Mouse (Mus musculus) retina, embryonic 14.5 days (tissue): ENCODE measurements at regions not wholly inside any gene's neighbourhood (a gene's known extent, or its start where the extent isn't known, plus 50 kb on each side); places are given as distances from the start of the nearest gene placed in this dataset.

Source experiments
- DNase-seq: peaks from one replicate; pipeline ENCODE4 v3.0.0-alpha.2; 2015; ENCODE audit warnings: low spot score

DNA sequence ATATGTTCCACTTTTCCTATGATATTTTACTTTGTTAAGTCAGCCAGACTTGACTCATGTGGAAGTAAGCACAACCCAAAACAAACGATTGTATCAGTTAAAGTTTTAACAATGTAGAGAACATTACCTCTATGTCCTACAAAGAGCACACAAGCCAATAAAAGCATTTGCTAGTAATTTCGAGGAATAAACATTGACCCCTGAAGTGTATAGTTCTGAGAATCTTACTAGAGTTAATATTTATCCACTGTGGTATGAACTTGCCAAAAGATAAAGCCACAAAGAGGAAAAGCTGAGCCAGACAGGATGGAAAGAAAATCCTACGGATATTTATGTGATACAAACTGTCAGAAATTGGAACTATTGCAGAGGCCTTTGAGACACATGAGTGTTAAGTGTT is 161.5 kb upstream of the Mbnl1 start:
- no peak for DNase-seq

DNA sequence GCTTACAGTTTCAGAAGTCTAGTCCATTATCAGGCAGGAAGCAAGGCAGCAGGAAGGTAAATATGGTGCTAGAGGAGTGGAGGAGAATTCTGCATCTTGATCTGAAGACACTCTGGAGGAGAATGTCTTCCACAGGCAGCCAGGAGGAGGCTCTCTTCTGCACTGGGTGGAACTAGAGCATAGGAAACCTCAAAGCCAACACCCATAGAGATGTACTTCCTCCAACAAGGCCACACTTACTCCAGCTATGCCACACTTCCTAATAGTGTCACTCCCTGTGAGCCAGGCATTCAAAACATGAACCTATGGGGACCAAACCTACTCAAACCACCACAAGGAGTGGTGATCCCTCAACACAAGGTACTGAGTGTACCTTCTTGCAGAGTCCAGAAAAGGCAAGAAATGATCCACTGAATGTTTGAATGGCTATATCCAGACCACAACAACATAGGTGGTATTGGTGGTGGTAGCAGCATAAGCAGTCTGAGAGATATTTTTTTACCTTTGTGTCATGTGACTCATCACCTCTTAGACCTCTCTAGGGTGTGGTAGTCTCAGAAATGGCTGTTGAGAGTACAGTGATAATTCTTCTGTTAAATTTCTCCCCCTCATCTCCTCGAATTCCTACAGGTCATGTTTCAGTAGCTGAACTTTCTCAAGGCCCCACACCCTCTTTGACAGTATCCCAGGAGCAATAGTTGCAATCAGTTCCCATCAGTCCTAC is 152.3 kb upstream of the Mbnl1 start:
- no peak for DNase-seq

DNA sequence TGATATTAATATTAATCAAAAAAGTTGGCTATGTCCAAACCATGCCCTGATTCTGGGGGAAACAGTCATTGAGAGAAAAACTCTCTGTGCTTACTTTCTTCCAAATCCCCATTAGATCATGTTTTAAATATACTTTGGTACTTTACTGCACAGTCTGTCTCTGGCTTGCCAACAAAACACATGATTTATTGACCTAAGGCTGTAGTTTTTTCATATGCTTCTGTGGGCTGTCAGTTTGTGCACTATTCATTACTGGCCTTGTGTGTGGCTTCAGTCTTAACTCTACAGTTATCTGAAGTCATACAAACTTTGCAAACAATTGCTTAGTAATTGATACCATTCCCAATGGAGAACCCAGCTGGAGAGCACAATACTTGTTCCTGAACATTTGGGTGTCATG is 149.1 kb upstream of the Mbnl1 start:
- DNase-seq, result no peak

DNA sequence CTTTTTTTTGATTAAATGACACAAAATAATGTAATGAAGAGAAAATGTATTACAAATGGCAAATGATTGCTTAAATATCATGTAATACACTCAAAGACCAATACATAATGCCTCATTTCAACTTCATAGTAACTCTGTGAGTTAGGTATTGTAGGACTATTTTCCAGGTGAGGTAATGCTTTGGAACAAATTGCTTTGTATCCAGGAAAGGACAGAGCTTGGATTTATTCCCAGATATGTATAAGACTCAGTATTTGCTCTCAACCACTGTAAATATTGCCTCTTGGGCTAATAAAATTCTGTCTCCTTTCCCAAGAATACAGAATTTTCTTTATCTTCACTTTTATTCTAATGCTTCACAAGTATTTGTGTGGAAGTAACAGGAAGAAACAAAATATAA is 148.2 kb upstream of the Mbnl1 start:
- DNase-seq, result no peak

DNA sequence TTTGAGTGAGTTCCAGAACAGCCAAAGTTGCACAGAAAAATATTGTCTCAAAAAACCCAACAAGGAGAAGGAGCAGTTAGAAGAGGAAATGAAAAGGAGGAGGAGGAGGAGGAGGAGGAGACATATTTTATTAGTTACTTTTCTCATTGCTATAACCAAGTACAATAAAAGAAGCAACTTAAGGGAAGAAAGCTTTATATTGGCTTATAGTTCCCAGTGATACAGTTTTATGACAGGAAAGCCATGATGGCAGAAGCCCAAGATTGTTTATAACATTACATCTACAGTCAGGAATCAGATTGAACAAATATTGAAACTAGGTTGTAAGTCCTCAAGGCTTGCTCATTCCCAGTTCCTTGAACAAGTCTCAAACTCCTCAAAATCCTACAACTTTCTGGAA is 147.7 kb upstream of the Mbnl1 start:
- no peak for DNase-seq

DNA sequence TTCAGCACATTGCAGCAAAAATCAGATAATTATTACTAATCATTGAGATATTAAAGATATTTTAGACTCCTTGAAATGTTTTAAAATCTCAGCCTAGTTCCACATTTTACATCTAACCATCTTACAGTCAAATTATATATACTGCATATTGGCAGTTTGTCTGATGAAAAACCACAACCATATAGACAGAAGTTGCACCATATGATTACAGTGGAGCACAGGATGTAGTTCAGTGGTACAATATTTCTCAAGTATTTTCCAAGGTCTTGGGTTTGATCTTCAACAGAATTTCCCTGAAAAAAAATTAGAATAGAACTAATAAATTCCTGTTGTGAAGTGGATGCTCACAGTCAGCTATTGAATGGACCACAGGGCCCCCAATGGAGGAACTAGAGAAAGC is 140.2 kb upstream of the Mbnl1 start:
- DNase-seq, result no peak

DNA sequence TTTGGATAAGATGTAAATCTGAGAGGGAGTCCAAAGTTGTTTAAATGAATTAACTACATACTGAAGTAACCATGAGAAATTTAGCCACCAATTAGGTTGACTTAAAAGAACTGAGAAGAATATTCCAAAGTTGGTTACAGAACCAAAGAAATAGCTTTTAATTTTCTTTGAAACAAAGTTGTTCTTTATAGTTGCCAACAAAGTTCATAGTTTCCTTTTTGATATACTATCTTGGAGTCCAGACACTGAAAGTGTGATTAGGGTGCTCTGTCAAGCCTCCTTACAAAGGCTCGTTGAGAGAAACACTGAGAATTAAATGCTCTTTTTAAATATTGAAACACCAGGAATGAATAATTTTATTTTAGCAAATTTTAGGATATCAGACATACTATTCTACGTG is 139.0 kb upstream of the Mbnl1 start:
- no peak for DNase-seq

DNA sequence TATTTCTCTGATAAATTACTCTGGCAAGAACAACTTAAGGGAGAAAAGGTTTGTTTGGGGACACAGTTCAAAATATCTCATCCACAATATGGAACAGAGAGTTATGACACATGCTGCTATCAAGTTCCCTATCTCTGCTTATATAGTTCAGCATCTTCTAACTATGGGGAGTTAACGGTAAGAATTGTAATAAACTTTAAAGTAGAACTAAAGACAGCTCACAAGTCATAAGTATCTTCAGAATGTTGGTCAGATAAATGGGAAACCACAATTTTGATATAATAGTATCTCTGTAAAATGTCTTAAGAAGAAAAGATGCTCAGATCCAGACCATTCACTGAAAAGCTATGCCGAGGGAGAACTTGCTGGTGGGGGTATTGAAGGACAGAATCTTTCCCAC is 138.5 kb upstream of the Mbnl1 start:
- DNase-seq, result no peak

DNA sequence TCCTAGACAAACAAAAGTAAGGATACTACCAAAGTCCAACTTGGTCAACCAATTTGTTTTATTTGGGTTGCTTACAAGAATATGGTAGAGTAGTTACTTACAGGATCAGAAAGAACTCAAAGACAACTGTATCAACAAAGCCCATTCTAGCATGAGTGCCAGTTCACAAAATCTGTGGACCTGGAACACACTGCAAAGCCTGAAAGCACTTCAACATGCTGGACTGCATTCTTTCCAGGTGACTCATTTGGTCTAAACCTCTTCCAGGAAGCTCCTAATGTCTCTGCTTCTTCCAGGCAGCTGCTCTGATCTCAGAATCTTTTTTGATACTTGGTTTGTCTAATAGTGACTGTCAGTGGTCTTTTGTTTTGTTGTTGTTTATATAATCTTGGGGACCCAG is 126.2 kb upstream of the Mbnl1 start:
- DNase-seq, result no peak

DNA sequence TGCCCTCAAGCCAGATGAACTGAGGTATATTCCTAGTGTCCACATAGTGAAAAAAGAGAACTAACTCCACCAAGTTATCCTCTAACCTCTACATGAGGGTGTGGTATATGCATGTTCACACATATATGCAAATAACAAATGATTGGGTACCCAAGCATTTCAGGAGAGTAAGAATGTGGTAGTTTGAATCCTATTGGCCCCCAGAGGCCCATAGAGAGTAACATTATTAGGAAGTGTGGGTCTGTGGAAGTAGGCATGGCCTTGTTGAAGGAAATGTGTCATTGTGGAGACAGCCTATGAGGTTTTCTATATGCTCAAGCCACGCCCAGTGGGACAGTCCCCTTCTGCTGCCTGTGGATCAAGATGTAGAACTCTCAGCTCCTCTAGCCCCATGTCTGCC is 125.6 kb upstream of the Mbnl1 start:
- DNase-seq, result no peak

DNA sequence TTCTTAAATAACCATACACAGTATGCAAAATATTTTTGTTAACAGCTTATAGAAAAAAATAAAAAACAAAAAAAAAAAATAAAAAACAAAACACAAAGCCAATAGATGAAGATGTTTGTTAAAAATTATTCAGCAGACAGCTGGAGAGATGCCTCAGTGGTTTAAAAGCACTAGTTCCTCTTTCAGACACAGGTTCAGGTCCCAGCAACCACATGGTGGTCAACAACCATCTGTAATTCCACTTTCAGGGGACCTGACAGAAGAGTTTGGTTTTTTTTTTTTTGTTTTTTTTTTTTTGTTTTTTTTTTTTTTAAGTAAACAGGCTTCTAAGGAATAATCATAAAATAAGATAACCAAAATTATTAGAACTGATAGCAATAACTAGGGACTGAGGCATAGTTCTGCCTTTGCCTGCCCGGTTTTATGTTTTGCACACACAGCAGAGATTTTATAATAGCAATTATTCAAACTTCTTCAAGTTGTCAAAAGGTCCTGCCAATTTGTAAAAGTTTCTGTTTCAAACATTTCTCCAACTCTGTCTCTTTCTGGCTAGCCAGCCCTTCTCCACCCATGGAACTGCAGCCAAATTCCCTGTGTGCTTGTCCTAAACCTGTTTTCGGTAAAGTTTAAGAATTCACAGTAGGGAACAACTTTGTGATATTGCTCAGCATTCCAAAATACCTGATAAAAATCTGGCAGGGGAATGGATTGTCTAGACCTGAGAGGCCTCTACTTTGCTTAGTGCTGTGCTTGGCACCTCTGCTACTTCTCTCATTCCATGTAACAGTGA is 101.3 kb upstream of the Mbnl1 start:
- no peak for DNase-seq

DNA sequence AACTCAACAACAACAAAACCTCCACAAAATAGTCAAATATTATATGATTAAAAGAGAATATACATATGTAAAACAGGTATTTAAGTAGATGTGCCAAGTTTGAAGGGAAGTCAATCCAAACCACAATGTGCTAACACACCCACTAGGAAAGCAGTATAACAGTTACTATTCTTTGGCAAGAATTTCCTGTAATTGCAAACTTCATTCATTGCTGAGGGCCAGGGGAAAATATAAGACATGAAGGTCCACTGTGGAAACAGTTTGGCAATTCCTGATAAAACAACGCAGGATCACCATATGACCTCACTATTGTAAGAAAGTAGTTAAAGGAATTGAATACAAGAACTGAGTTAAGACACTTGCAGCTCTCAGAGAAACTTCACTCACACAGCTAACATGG is 99.0 kb upstream of the Mbnl1 start:
- no peak for DNase-seq

DNA sequence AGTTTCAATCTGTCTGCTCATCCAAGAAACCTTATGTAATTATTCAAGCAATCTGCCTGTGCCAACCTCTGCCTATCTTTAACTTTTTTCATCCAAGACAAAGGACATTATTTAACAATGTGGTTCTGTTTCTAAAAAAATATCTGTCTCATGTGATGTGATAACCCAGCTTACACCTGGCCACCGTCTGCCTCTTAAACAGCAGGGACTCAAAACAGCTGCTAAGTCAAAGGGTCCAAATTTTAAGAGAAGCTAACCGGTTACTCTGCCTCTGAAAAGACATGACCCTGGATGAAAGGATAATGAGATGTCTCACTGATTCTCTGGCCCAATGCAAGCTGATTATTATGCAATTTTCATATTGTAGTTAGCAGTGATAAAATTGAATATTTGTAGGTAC is 84.0 kb upstream of the Mbnl1 start:
- no peak for DNase-seq

DNA sequence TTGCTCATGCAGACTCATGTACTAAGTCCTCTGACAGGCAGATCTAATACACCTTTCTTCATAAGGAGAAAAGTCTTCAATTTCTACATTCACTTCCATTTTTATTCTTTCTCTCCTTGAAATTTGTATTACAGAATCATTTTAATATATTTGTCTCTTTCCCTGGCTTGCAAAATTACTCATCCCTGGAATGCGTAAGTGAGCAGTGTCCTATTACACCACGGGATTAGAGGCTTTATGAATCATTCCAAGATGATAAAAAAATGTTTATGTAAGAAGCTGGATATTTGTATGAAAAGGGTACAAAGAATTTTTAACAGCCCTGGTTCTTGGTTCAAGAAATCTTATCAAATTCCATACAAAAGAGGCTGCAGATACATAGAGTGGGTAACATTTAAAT is 83.6 kb upstream of the Mbnl1 start:
- DNase-seq, result no peak

DNA sequence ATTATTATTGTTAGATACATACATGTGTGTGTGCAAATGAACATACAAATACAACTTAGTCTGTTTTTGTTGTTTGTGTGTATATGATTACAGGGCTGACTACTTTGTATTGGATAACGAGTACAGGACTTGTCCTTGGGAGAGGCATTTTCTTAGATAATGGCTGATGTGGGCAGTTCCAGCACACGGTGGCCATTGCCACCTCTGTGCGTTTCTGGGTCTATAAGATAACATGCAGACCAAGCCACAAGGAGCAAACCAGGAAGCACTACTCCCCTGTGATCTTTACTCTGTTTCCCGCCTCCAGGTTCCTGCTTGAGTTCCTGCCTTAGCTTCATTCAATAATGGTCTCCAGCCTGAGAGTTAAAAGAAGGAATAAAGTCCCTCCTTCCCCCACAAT is 77.3 kb upstream of the Mbnl1 start:
- DNase-seq, result no peak

DNA sequence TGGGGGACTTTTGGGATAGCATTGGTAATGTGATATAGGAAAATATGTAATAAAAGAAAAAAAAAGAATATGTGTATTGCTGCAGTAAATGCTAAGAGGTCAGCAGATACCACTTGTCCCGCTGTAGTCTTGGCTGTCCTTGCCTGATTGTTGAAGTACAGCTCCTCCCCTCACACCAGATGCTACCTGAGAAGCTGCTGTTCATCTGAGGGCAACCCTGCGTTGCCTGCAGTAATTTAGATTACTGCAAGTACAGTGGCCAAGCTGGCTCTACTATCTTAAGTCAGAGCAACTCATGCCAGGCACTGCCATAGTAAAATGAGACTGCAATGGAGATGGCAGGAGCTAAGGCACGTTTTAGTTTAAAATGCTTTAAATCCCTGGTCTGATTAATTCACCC is 75.7 kb upstream of the Mbnl1 start:
- no peak for DNase-seq

DNA sequence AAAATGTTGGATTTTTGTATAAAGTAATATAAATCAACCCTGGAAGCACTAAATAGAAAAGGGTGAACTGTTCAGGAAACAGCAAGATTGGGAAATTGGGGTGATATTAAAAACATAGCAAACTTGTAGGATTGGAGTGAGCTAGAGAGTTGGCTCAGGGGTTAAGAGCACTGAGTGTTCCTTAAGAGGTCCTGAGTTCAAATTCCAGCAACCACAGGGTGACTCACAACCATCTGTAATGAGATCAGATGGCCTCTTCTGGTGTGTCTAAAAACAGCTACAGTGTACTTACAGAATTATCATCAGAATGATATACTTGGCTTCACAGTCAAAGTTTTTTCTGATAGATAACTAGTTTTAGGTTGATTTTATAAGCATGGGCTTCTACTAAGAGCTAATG is 73.8 kb upstream of the Mbnl1 start:
- no peak for DNase-seq

DNA sequence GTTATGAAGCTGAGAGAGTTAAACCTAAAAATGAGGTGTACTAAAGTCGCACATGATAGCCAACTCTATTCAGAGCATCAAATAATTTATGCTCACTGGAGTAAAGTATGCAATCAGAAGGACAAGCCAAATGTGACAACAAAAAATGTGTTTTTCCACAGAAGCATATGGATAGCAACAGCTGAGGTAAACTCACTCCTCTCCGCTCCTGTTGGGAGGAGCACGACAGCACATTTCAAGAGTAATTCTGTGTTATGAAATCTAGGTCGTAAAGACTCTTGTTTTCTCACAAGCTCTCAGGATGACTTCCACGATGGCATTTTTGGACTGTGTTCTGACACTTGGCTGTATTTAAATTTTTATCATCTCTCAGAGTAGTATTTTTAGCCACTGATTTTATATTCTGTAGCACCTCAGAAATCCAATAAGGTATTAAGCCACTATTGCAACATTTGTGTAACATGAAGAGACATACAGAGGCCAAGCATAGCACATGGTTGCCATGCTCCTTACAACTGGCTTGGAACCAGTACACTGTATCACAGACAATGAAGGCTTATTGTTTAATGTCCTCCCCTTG is 70.3 kb upstream of the Mbnl1 start:
- DNase-seq, result no peak

DNA sequence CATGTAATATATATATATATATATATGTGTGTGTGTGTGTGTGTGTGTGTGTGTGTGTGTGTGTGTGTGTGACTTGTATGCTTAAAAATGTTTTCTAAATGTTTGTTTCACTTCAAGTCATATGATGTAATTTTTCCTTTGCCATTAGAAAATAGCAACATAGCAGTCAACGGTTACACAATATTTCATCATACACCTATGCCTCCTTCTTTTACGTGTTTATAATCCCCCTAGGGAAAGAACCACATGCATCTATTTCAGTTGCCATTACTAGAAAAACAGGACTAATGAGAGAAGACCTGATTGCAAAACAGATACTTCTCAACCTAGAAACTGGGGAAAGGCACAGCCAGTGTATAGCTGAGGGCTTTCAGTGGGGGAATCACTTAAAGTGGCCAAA is 65.2 kb upstream of the Mbnl1 start:
- no peak for DNase-seq

DNA sequence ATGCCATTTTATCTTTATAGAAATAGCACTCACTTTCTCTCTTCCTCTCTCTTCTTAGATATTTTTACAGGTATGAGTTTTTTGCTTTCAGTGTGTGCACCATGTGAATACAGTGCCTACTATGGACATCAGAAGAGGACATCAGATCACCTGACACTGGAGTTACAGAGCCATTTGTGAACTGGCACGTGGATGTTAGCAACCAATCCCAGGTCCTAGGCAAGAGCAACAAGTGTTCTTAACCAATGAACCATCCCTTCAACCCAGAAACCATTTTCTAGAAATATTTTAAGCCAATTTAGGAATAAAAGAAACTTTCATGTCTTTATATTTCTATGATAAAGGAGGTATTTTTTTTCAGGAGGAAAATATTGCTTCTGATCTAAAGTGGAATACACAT is 64.7 kb upstream of the Mbnl1 start:
- DNase-seq, result no peak

DNA sequence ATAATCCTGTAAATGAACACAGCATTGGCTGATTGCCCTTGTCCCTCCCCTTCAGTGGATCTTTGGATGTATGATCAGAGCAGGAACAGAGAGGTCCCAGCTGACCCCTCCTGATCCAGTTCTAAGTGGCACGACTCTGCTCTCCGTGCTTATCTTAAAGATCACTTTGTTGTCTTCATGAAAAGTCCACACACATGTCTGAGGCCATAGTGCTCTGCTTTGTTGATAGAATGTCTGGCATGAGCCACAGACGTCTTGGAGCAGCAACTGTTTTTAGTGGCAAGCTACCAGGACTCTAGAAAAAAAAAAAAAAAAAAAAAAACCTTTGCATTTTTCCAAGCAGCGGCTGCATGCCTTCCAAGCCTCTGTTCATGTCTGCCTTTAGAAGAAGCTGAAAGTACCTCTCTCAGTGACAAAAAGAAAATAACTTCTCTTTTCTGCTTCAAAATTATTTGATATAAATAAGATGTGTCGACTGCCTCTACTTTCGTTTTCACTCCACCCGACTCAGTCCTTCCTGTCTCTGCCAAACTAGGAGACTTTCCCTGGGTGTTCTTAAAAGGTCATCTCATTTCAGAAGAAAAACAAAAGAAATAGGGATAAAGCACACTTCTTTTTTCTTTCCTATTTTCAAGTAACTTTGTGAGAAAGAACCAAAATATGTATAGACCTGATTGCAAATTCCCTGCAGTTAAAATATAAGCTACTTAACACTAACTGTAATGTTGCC is 63.9 kb upstream of the Mbnl1 start:
- no peak for DNase-seq

DNA sequence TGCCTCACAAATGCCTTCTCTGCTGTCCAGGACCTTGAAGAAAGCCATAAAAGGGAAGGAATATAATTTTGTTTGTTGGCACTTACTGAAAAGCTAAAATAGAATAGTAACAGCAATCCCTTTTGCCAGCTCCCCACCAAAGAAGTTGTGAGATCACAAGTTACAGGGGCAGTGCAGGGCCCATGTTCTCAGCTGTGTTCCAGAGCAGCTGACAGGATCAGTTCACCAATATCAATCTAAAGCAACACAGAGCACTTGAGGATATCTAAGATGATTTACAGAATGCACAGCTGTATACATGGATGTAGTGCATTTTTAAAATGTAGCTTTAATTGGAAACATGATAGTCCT is 63.4 kb upstream of the Mbnl1 start:
- no peak for DNase-seq

DNA sequence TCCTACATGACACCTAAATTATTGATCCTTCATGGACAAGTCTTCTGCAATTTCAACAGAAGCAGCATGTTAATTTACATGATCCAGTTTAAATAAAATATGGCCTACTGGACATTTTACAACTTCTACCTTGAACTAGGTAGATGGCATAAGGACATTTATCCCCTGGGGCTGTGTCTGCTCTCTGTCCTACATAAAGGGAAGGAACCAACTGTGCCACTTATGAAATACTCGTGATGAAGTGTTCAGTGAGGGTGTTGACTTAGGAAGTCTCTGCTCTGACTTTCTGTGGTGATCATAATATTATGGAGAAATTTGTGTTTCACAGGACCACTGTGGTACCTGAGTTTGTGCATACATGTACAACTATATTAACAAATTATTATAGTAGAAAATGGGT is 60.9 kb upstream of the Mbnl1 start:
- no peak for DNase-seq
